Mouse (Mus musculus): ENCODE results near the gene Pus7. TPM values are rescaled to one million over a fixed set of nuclear protein-coding genes. Genes with fewer than 3 reads are reported as not detected.

Gene Pus7
- polyA plus RNA-seq, 1 experiment = 0.17 TPM

- Histone ChIP-seq H3K36me3 (ENCODE audit: control insufficient read depth) (peaks cover 65% of the 10 kb centered on the region), H3K9me3 (ENCODE audit: control insufficient read depth, low read length) (no peaks in the 10 kb centered on the region), H3K4me3 (replicated peaks) (no peak overlapping the region), H3K27me3 (ENCODE audit: control insufficient read depth) (no peaks in the 10 kb centered on the region), H3K4me1 (ENCODE audit: control insufficient read depth) (no peaks in the 10 kb centered on the region)
- no peak for TF ChIP-seq TAL1 (IDR thresholded peaks at IDR 0.05; ENCODE audit: low read length)
- TF ChIP-seq GATA1 (IDR thresholded peaks at IDR 0.05; ENCODE audit: low read length) = no peak
These were observed 21.0 kb downstream of the Pus7 start for GRCm38 (mm10) chr5:23762531-23762930.

GRCm38 (mm10) chr5:23758633-23759032 lies 24.9 kb downstream of the Pus7 start:
- no peaks in the 10 kb centered on the region for H3K9me3 ChIP-seq (ENCODE audit: control insufficient read depth, low read length)
- H3K4me1 ChIP-seq (ENCODE audit: control insufficient read depth) = no peaks in the 10 kb centered on the region
- H3K27me3 ChIP-seq (ENCODE audit: control insufficient read depth) = no peaks in the 10 kb centered on the region
- no peak overlapping the region for H3K4me3 ChIP-seq (replicated peaks)
- peaks cover 64% of the 10 kb centered on the region for H3K36me3 ChIP-seq (ENCODE audit: control insufficient read depth)
- TF ChIP-seq GATA1 (IDR thresholded peaks at IDR 0.05; ENCODE audit: low read length) (no peak), TAL1 (IDR thresholded peaks at IDR 0.05; ENCODE audit: low read length) (no peak)

- Histone ChIP-seq H3K4me1 (ENCODE audit: control insufficient read depth) (no peaks in the 10 kb centered on the region), H3K9me3 (ENCODE audit: control insufficient read depth, low read length) (no peaks in the 10 kb centered on the region), H3K36me3 (ENCODE audit: control insufficient read depth) (peaks cover 60% of the 10 kb centered on the region), H3K27me3 (ENCODE audit: control insufficient read depth) (no peaks in the 10 kb centered on the region), H3K4me3 (replicated peaks) (no peak overlapping the region)
- no peak for TF ChIP-seq GATA1 (IDR thresholded peaks at IDR 0.05; ENCODE audit: low read length)
These were observed 27.1 kb downstream of the Pus7 start for GRCm38 (mm10) chr5:23756368-23756767.

- no peaks in the 10 kb centered on the region for H3K9me3 ChIP-seq (ENCODE audit: control insufficient read depth, low read length)
- no peak overlapping the region for H3K4me3 ChIP-seq (replicated peaks)
- peaks cover 64% of the 10 kb centered on the region for H3K36me3 ChIP-seq (ENCODE audit: control insufficient read depth)
- H3K27me3 ChIP-seq (ENCODE audit: control insufficient read depth) = no peaks in the 10 kb centered on the region
- TF ChIP-seq GATA1 (IDR thresholded peaks at IDR 0.05; ENCODE audit: low read length) = no peak
- no peak for TF ChIP-seq TAL1 (IDR thresholded peaks at IDR 0.05; ENCODE audit: low read length)
- H3K4me1 ChIP-seq (ENCODE audit: control insufficient read depth) = no peaks in the 10 kb centered on the region
These were observed 27.9 kb downstream of the Pus7 start for GRCm38 (mm10) chr5:23755591-23755990.

GRCm38 (mm10) chr5:23749882-23750281 lies 33.6 kb downstream of the Pus7 start:
- Histone ChIP-seq H3K4me3 (replicated peaks) (no peak overlapping the region), H3K27me3 (ENCODE audit: control insufficient read depth) (no peaks in the 10 kb centered on the region), H3K9me3 (ENCODE audit: control insufficient read depth, low read length) (no peaks in the 10 kb centered on the region), H3K4me1 (ENCODE audit: control insufficient read depth) (no peaks in the 10 kb centered on the region), H3K36me3 (ENCODE audit: control insufficient read depth) (peaks cover 61% of the 10 kb centered on the region)
- no peak for TF ChIP-seq TAL1 (IDR thresholded peaks at IDR 0.05; ENCODE audit: low read length)

GRCm38 (mm10) chr5:23743261-23743660 lies 40.2 kb downstream of the Pus7 start:
- TF ChIP-seq GATA1 (IDR thresholded peaks at IDR 0.05; ENCODE audit: low read length) = no peak
- no peak for TF ChIP-seq TAL1 (IDR thresholded peaks at IDR 0.05; ENCODE audit: low read length)
- Histone ChIP-seq H3K36me3 (ENCODE audit: control insufficient read depth) (peaks cover 64% of the 10 kb centered on the region), H3K27me3 (ENCODE audit: control insufficient read depth) (no peaks in the 10 kb centered on the region), H3K9me3 (ENCODE audit: control insufficient read depth, low read length) (no peaks in the 10 kb centered on the region), H3K4me3 (replicated peaks) (no peak overlapping the region), H3K4me1 (ENCODE audit: control insufficient read depth) (no peaks in the 10 kb centered on the region)

GRCm38 (mm10) chr5:23737111-23737510 lies 46.4 kb downstream of the Pus7 start:
- Histone ChIP-seq H3K4me1 (ENCODE audit: control insufficient read depth) (no peaks in the 10 kb centered on the region), H3K27me3 (ENCODE audit: control insufficient read depth) (no peaks in the 10 kb centered on the region), H3K4me3 (replicated peaks) (no peak overlapping the region), H3K9me3 (ENCODE audit: control insufficient read depth, low read length) (no peaks in the 10 kb centered on the region), H3K36me3 (ENCODE audit: control insufficient read depth) (peaks cover 11% of the 10 kb centered on the region)
- TF ChIP-seq GATA1 (IDR thresholded peaks at IDR 0.05; ENCODE audit: low read length) (no peak), TAL1 (IDR thresholded peaks at IDR 0.05; ENCODE audit: low read length) (no peak)

GRCm38 (mm10) chr5:23736366-23736765 lies 47.1 kb downstream of the Pus7 start:
- Histone ChIP-seq H3K36me3 (ENCODE audit: control insufficient read depth) (peaks cover 5% of the 10 kb centered on the region), H3K4me3 (replicated peaks) (no peak overlapping the region), H3K4me1 (ENCODE audit: control insufficient read depth) (no peaks in the 10 kb centered on the region), H3K9me3 (ENCODE audit: control insufficient read depth, low read length) (no peaks in the 10 kb centered on the region), H3K27me3 (ENCODE audit: control insufficient read depth) (no peaks in the 10 kb centered on the region)
- TF ChIP-seq TAL1 (IDR thresholded peaks at IDR 0.05; ENCODE audit: low read length) (no peak), GATA1 (IDR thresholded peaks at IDR 0.05; ENCODE audit: low read length) (no peak)

GRCm38 (mm10) chr5:23721956-23722355 lies 61.6 kb downstream of the Pus7 start:
- Histone ChIP-seq H3K4me1 (ENCODE audit: control insufficient read depth) (peaks cover 1% of the 10 kb centered on the region), H3K36me3 (ENCODE audit: control insufficient read depth) (no peaks in the 10 kb centered on the region), H3K4me3 (replicated peaks) (no peak overlapping the region), H3K9me3 (ENCODE audit: control insufficient read depth, low read length) (no peaks in the 10 kb centered on the region), H3K27me3 (ENCODE audit: control insufficient read depth) (no peaks in the 10 kb centered on the region)
- TF ChIP-seq GATA1 (IDR thresholded peaks at IDR 0.05; ENCODE audit: low read length) (no peak), TAL1 (IDR thresholded peaks at IDR 0.05; ENCODE audit: low read length) (no peak)

- TF ChIP-seq GATA1 (IDR thresholded peaks at IDR 0.05; ENCODE audit: low read length) (no peak), TAL1 (IDR thresholded peaks at IDR 0.05; ENCODE audit: low read length) (no peak)
- H3K9me3 ChIP-seq (ENCODE audit: control insufficient read depth, low read length) = no peaks in the 10 kb centered on the region
- no peak overlapping the region for H3K4me3 ChIP-seq (replicated peaks)
- no peaks in the 10 kb centered on the region for H3K36me3 ChIP-seq (ENCODE audit: control insufficient read depth)
- peaks cover 1% of the 10 kb centered on the region for H3K4me1 ChIP-seq (ENCODE audit: control insufficient read depth)
- H3K27me3 ChIP-seq (ENCODE audit: control insufficient read depth) = no peaks in the 10 kb centered on the region
These were observed 64.6 kb downstream of the Pus7 start for GRCm38 (mm10) chr5:23718881-23719328.
